Mouse (Mus musculus) heart, embryonic 10.5 days (tissue): ENCODE measurements around the gene Naglu. TPM values are rescaled to one million over a fixed set of nuclear protein-coding genes. Genes with fewer than 3 reads are reported as not detected.

Experiments
- DNase-seq: peaks from one replicate; pipeline ENCODE4 v3.0.0-alpha.2; 2017; ENCODE audit warnings: low spot score
- H3K27ac ChIP-seq: fragments of 300-500 bp; sonication (generic); 2 replicates; pipeline ENCODE4 v1.5.1; 2016; ENCODE audit warnings: mild to moderate bottlenecking
- H3K27me3 ChIP-seq: fragments of 300-500 bp; sonication (generic); 2 replicates; pipeline ENCODE4 v1.6.1; 2016; ENCODE audit warnings: mild to moderate bottlenecking; ENCODE audit not compliant: poor library complexity, insufficient read depth, severe bottlenecking
- H3K36me3 ChIP-seq: fragments of 300-500 bp; sonication (generic); 2 replicates; pipeline ENCODE4 v1.6.1; 2016; ENCODE audit warnings: mild to moderate bottlenecking, moderate library complexity
- H3K4me1 ChIP-seq: fragments of 300-500 bp; sonication (generic); 2 replicates; pipeline ENCODE4 v1.6.1; 2016; ENCODE audit warnings: mild to moderate bottlenecking
- H3K4me3 ChIP-seq: fragments of 300-500 bp; sonication (generic); 2 replicates; pipeline ENCODE4 v1.5.1; 2016; ENCODE audit warnings: mild to moderate bottlenecking, moderate library complexity
- H3K9me3 ChIP-seq: fragments of 300-500 bp; sonication (generic); 2 replicates; pipeline ENCODE4 v1.6.1; 2016; ENCODE audit warnings: mild to moderate bottlenecking, moderate library complexity
- WGBS: fragments of 180-500 bp; shearing (Covaris S2); methylation state at CpG from one replicate; pipeline ENCODE4 v1.1.7; 2016; 5-methylcytosine and 5-hydroxymethylcytosine counted together
- polyA plus RNA-seq: library from polyadenylated mRNA; unstranded; fragments of >200 nt; fragmentation: Nextera tagmentation; extraction: Ambion mirVana; gene quantifications from 2 replicates; pipeline ENCODE4 v1.2.1, GENCODE M21; 2016

Gene Naglu
- polyA plus RNA-seq, 1 experiment from 2014 or later = 13.9 TPM

GRCm38 (mm10) chr11:101061049-101061448 lies 8.8 kb upstream of the Naglu start:
- Histone ChIP-seq H3K36me3 (peaks cover 22% of the 10 kb centered on the region; the same call in 1 of the 2 replicates), H3K4me1 (peaks cover 96% of the 10 kb centered on the region), H3K4me3 (no peak overlapping the region), H3K27me3 (no peaks in the 10 kb centered on the region), H3K9me3 (no peaks in the 10 kb centered on the region), H3K27ac (peak overlapping the region; percentile 93; the same call in 1 of the 2 replicates)
- 78% methylated on average over 5 of the region's 5 CpGs for WGBS
- no peak for DNase-seq

DNA sequence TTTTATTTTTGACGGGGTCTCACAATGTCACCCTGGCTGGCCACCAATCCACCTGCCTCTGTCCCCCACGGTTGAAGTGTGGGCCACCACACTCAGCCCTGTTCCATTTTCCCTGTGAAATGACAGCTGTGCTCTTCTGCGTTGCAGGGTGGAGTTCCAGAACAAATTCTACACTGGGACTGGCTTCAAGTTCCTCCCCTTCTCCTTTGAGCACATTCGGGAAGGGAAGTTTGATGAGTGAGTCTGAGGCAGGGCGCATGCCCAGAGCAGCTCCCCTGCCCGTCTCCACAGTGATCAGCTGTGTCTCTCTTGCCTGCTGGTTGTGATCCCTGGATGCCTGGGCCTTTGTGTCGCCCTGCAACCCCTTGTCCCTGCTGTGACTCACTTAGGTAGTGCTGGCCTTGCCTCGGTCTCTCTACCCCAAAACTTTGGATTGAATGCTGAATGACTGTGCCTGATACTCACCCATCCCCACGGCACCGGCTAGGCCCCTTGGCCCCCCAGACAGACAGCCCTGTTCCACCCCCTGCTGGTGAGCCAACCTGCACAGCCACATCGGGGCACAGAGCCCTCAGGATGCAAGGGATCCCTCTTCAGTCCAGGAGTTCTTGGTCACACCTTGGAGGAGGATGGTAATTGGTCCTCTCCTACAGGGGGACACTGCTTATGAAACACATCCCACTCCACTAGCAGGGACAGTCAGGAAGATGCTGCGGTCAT lies 7.5 kb upstream of the Naglu start:
- H3K27ac ChIP-seq = peak overlapping the region; percentile 93
- 78% methylated on average over 12 of the region's 12 CpGs for WGBS
- H3K9me3 ChIP-seq = no peaks in the 10 kb centered on the region
- 0 out of 2 replicates have a peak overlapping the region, but pooled peaks have one; percentile 6 for H3K4me3 ChIP-seq
- peaks cover 14% of the 10 kb centered on the region; the same call in 1 of the 2 replicates for H3K36me3 ChIP-seq
- no peak for DNase-seq
- peaks cover 94% of the 10 kb centered on the region for H3K4me1 ChIP-seq
- no peaks in the 10 kb centered on the region for H3K27me3 ChIP-seq

DNA sequence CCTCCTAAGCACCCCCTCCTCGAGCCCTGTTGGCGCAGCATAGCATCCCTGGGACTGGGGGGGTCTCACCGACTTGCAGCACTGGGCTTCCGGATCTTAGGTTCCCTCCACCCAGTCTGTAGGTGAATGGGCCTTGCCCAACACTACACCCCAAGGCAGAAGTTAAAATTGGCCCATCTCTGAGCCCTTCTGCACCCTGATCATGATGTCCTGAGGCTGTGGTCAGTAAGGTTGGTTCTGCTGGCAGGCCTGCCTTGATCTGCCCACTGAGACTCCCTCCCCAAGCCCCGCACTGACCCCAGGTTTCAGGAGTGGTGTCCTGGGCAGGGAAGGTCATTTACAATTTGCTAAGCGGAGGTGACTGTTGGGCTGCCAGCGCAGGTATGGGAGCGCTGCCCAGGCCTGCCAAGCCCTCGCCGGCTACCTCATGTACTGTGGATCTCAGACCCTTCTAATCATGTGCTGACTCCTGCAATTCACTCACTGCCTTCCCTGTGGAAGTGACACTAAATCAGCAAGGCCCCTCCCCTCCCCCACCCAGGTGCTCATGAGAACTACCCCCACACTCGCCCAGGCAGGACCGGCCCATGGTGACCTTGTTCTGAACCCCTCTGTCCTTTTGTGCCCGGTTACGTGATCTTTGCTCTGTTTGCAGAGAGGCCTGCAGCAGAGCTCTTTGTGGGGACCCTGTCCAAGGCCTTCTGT lies 6.7 kb upstream of the Naglu start:
- WGBS = 53% methylated on average over 14 of the region's 14 CpGs
- H3K4me3 ChIP-seq = peak overlapping the region; percentile 6
- no peaks in the 10 kb centered on the region for H3K27me3 ChIP-seq
- H3K9me3 ChIP-seq = no peaks in the 10 kb centered on the region
- H3K27ac ChIP-seq = peak overlapping the region; percentile 93
- H3K36me3 ChIP-seq = peaks cover 9% of the 10 kb centered on the region; the same call in 1 of the 2 replicates
- H3K4me1 ChIP-seq = peaks cover 86% of the 10 kb centered on the region
- DNase-seq = no peak

DNA sequence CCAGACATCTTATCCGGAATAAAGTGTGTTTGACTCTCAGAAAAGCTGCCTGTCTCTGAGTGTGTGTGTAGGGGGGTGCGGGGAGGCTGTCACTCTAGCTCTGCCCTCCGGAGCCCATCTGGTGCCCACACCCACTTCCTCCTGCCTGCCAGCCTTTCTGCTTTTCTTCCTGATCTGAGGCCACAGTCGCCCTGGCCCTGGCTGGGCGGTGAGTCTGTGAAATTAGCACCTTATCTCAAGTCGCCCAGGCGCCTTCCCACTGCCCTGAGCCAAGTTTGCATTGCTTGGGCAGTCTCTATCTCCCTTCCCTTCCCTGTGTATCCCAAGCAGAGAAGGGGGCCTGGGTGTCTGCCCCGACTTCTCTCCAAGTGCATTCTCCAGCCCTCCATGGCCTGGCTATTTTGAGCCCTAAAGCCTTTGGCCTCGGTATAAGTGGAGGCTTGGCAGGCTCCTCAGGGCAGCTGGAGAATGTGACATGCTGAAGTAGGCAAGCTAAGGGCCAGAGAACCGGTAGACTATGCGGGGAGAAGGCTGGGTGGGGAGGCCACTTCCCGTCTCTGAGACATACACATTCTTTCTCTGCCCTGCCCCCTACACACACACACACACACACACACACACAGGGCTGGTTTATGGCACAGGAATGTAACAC lies 6.0 kb upstream of the Naglu start:
- Histone ChIP-seq H3K4me3 (peak overlapping the region; percentile 6), H3K27ac (peak overlapping the region; percentile 93), H3K36me3 (peaks cover 9% of the 10 kb centered on the region; the same call in 1 of the 2 replicates), H3K4me1 (peaks cover 79% of the 10 kb centered on the region), H3K27me3 (no peaks in the 10 kb centered on the region), H3K9me3 (no peaks in the 10 kb centered on the region)
- WGBS = 8% methylated on average over 12 of the region's 12 CpGs
- DNase-seq = peak; percentile 94

- peaks cover 75% of the 10 kb centered on the region for H3K4me1 ChIP-seq
Observed at GRCm38 (mm10) chr11:101064462-101064861, 5.3 kb upstream of the Naglu start.

GRCm38 (mm10) chr11:101065002-101065401 lies 4.8 kb upstream of the Naglu start:
- WGBS = 78% methylated on average over 9 of the region's 9 CpGs
- Histone ChIP-seq H3K27me3 (no peaks in the 10 kb centered on the region), H3K27ac (peak overlapping the region; percentile 93), H3K4me1 (peaks cover 71% of the 10 kb centered on the region), H3K4me3 (no peak overlapping the region), H3K36me3 (peaks cover 9% of the 10 kb centered on the region; the same call in 1 of the 2 replicates), H3K9me3 (no peaks in the 10 kb centered on the region)
- DNase-seq = no peak

More at GRCm38 (mm10) chr11:101064462-101064861, 5.3 kb upstream of the Naglu start:
- Histone ChIP-seq H3K4me3 (peak overlapping the region; percentile 6; the same call in 1 of the 2 replicates), H3K9me3 (no peaks in the 10 kb centered on the region), H3K27ac (peak overlapping the region; percentile 93), H3K27me3 (no peaks in the 10 kb centered on the region), H3K36me3 (peaks cover 9% of the 10 kb centered on the region; the same call in 1 of the 2 replicates)
- WGBS = 61% methylated on average over 4 of the region's 4 CpGs
- DNase-seq = no peak

DNA sequence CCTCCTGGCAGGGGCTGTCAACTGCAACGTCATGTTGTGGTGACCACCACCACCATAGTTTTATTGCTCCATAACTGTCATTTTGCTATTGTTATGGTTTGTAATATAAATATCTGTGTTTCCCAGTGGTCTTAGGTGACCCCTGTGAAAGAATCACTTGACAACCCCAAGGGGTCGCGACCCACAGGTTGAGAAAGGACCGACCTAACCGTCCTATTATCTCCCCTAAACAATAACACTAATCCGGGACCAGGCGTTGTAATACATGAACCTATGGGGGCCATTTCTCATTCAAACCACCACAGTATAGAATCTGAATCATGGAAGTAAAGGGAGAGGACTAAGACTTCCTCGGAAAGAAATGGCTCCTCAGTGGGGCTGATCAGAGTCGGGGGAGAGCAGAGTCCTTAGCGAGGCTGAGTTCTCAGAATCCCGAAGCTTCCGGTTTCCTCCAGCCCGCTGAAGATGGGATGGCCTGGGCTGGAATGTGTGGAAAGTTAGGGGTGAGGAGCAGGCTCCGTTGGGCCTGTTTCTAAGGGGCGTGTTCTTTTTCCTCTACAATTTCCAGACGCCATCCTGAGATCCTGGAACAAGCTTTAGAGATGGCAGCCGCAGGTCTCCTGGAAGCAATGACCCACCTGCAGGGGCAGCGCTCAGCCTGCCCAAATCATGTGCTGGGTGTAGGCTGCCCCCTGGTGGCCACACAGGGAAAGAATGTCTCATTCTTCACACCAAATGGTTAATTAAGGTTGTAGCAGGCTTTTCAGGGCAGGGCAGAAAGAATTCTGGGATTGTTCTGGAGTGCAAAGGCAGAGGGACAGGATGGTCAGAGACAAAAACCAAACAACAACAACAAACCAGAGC lies 3.0 kb upstream of the Naglu start:
- H3K4me3 ChIP-seq = peak overlapping the region; percentile 54
- peaks cover 7% of the 10 kb centered on the region; the same call in 1 of the 2 replicates for H3K36me3 ChIP-seq
- WGBS = 23% methylated on average over 18 of the region's 18 CpGs
- H3K4me1 ChIP-seq = peaks cover 64% of the 10 kb centered on the region
- H3K27ac ChIP-seq = peak overlapping the region; percentile 76
- peaks cover 14% of the 10 kb centered on the region for H3K27me3 ChIP-seq
- H3K9me3 ChIP-seq = no peaks in the 10 kb centered on the region
- peak; percentile 92 for DNase-seq

DNA sequence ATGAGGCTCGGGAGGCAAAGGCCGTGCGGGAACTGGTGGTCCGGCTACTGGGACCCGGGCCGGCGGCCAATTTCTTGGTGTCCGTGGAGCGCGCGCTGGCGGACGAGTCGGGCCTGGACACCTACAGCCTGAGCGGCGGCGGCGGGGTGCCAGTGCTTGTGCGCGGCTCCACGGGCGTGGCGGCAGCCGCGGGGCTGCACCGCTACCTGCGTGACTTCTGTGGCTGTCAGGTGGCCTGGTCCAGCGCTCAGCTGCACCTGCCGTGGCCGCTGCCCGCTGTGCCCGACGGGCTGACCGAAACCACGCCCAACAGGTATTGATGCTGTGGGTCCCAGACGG lies 346 bp downstream of the Naglu start:
- H3K27ac ChIP-seq = peak overlapping the region; percentile 91
- no peaks in the 10 kb centered on the region for H3K9me3 ChIP-seq
- peak overlapping the region; percentile 93 for H3K4me3 ChIP-seq
- peaks cover 31% of the 10 kb centered on the region for H3K4me1 ChIP-seq
- no peak for DNase-seq
- peaks cover 31% of the 10 kb centered on the region for H3K27me3 ChIP-seq
- peaks cover 3% of the 10 kb centered on the region; the same call in 1 of the 2 replicates for H3K36me3 ChIP-seq
- 0% methylated on average over 36 of the region's 36 CpGs for WGBS

GRCm38 (mm10) chr11:101070987-101071386 lies 1.2 kb downstream of the Naglu start:
- Histone ChIP-seq H3K9me3 (no peaks in the 10 kb centered on the region), H3K27ac (no peak overlapping the region), H3K36me3 (peaks cover 3% of the 10 kb centered on the region; the same call in 1 of the 2 replicates), H3K4me3 (peak overlapping the region; percentile 93), H3K4me1 (peaks cover 25% of the 10 kb centered on the region), H3K27me3 (peaks cover 34% of the 10 kb centered on the region)
- WGBS = 67% methylated on average over 6 of the region's 6 CpGs
- DNase-seq = no peak

DNA sequence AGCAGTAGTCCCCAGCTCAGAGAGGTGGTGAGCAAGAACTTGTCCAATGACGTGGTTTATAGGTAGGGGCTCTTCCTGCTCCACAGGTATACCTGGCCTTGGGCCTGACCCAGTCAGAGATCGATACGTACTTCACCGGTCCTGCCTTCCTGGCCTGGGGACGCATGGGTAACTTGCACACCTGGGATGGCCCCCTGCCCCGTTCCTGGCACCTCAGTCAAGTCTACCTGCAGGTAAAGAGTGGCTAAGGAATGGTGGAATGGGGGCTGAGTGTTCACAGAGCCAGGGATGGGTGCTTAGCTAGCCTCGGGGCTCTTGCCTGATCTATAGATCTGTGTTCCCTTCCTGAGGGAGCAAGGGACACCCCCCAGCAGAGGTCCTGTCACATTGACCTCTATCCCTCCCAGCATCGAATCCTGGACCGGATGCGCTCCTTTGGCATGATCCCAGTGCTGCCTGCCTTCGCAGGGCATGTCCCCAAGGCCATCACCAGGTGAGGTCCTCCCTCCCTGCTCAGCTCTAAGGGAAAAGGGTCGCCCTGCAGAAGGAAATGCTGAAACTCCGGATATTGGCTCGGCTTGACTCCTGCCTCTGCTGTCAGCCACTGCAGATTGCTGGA lies 2.1 kb downstream of the Naglu start:
- no peak overlapping the region for H3K4me3 ChIP-seq
- no peak for DNase-seq
- H3K36me3 ChIP-seq = peaks cover 9% of the 10 kb centered on the region; the same call in 1 of the 2 replicates
- peaks cover 17% of the 10 kb centered on the region for H3K4me1 ChIP-seq
- no peak overlapping the region for H3K27ac ChIP-seq
- 64% methylated on average over 14 of the region's 14 CpGs for WGBS
- H3K27me3 ChIP-seq = peaks cover 43% of the 10 kb centered on the region
- no peaks in the 10 kb centered on the region for H3K9me3 ChIP-seq

DNA sequence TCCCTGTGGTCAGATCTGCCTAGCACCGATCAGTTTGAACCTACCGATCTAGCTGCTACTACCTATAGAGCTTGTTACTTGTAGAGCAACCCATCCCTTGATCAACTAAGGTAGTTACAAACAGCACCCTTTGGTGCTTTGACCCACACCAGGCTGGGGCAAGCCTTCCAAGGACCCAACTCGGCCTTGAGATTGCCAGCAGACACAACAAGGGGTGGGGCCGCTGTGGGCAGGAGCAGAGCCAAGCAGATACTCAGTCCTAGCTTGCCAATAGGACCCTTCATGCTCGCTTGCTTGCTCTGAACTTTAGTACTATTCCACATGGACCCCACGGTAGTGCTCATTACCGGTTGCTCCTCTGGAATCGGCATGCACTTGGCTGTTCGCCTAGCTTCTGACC lies 8.3 kb downstream of the Naglu start, which contains the start of gene Hsd17b1:
Hsd17b1 (plus strand) TSS at position 291 of the 400 bp plus-strand sequence.
- 69% methylated on average over 9 of the region's 9 CpGs for WGBS

More for the DNA sequence above, 8.3 kb downstream of the Naglu start, which contains the start of gene Hsd17b1:
- Histone ChIP-seq H3K4me3 (peak within 1 kb of the TSS; percentile 25; the same call in 1 of the 2 replicates), H3K27me3 (peaks cover 65% of the 10 kb centered on the region), H3K9me3 (no peaks in the 10 kb centered on the region), H3K4me1 (peaks cover 23% of the 10 kb centered on the region), H3K27ac (no peak within 1 kb of the TSS), H3K36me3 (peaks cover 8% of the 10 kb centered on the region; the same call in 1 of the 2 replicates)
- no peak for DNase-seq
